Mouse (Mus musculus) ZHBTc4 (cell line): ENCODE data around the gene Pik3r2.
"Not testable (repeated sequence)": the region's sequence is repeated elsewhere in the genome, so short reads cannot be mapped to it uniquely, and the experiment has no call there.

Experiments
- DNase-seq: peaks from one replicate; pipeline ENCODE4 v3.0.0-alpha.2; 2011; ENCODE audit warnings: low read depth, low spot score

Pik3r2 gene

DNA sequence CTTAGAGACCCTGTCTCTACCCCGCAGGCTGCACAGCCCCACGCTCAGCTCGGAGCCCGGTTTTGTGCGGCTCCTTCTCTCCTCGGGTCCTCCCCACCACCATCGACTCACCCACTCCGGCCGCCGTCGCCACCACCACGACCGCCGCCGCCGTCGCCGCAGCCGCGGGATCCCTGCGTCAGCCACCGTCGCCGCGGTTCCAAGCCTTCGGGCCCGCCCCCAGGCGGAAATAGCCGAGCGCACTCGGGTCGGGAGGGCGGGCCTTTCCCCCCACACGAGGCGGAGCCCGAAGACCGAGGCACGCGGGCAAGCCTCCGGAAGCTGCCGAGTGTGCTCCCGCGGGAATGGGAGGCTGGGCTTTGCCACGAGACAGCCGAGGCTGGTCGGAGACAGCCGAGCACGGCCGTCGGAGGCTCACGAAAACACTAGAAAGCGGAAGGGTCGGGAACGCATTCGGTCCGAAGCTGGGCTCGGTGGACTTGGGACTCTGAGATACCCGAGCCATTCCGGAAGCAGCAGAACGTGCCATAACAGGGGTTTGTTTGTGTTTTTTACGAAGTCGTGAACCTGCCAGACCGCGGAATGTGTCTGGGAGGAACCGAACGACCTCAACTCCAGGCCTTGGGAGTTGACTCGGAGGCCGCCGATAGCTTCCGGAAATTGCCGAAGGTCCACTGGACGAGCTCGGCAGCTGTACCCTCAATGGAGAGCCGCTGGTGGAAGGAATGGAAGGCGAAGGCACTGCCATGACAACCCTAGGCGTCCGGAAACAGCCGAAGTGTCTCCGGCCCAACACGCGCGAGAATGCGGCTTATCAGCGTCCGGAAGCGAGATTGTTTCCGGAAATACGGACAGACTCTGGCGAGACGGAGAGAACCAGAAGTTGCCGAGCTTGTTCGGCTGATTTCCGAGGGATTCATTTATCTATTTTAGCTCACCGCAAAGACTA lies at the start of gene Pik3r2:
TSS of gene Pik3r2 (minus strand) at position 218 of the 949 bp plus-strand sequence.
- DNase-seq, result peak; percentile 98

DNA sequence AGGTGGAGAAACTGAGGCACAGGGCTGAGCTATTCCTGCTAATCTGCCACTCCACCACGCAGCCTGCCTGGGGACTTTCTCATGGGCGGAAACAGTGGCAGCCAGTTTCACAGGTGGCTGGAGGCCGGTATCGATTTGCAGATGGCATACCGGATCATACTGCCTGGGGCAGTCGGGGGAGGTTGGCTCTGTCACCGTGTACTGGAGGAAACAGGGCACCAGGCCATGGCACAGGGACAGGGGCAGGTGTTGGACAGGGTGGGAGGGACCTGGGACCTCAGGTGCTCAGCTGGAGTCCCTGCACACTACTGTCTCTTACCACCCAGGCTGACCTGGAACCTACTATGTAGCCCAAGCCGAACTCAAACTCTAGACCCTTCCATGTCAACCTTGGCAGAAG lies 49.3 kb upstream of the Pik3r2 start:
- no peak for DNase-seq

DNA sequence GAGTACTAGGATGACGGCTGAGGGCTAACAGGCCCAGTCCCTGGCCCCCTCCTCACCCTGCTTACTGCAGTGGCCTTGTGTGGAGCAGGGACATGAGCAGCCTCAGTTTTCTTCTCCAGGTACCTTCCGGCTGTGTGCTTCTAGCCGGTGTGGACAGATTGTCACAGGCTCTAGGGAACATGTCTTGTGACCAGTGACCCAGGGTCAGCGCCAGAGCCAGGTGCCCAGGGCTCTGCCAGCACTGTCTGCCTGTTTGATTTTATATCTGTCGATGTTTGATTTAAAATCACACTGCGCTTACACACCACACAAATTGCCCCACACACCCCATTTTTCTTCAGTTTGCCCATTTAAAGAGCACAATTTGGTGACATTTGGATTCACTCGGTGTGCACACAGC lies 47.3 kb upstream of the Pik3r2 start:
- no peak for DNase-seq

DNA sequence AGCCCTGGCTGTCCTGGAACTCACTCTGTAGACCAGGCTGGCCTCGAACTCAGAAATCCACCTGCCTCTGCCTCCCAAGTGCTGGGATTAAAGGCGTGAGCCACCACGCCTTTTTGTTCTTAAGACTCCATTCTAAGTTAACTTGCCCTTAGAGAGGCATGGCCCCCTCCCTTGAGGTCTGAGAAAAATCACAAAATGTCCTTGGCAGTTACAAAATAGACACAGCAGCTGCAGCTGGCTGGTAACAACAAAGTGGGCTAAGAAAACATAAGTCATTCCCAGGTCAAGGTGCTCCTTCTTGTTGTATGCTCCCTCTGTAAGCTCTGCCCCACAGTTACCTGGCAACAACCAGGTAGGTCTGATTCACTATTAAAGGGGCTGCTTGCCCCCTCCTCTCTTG lies 46.1 kb upstream of the Pik3r2 start:
- DNase-seq, result not testable (repeated sequence)

DNA sequence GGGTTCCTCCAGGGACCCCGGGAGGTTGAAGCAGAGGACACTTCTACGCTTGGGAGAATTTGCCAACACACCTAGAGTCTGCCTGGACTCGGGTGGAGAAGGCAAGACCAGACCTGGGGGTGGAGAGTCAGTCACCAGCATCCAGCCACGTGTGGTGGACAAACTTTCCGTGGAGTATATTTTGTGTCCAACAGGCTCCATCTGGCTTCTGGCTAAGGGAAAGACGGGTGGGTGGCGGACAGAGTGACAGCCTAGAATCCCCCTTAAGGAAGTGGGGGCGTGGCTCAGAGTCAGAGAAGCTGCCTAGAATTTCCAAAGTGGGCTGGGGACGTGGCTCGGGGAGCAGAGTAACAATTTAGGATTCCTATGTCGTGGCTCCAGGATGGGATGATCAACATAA lies 45.5 kb upstream of the Pik3r2 start:
- no peak for DNase-seq

DNA sequence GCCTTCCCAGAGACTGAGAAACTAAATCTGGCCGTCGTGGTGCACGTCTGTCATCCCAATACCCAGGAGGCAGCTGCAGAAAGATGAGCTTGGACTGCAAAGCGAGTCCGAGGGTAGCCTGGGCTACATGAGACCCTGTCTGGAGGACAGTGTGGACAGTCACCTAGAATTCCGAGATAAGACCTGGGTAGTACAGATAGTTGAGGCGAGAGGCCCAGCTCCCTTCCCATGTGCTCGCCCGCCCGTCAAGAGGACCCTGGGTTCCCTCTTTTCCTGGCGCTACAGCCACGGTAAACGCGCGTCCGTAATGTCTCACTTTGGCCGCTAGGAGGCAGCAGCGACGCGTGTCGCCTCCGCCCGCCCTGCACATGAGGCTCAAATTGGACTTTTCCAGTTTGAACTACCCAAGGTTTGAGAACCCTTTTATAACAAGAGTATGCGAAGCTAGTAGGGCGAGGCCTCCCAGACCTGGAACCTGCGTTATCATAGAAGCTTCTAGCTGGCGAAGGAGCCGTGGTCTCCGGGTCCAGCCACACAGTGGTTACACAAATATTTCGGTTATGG lies 45.0 kb upstream of the Pik3r2 start:
- DNase-seq, result peak; percentile 91

DNA sequence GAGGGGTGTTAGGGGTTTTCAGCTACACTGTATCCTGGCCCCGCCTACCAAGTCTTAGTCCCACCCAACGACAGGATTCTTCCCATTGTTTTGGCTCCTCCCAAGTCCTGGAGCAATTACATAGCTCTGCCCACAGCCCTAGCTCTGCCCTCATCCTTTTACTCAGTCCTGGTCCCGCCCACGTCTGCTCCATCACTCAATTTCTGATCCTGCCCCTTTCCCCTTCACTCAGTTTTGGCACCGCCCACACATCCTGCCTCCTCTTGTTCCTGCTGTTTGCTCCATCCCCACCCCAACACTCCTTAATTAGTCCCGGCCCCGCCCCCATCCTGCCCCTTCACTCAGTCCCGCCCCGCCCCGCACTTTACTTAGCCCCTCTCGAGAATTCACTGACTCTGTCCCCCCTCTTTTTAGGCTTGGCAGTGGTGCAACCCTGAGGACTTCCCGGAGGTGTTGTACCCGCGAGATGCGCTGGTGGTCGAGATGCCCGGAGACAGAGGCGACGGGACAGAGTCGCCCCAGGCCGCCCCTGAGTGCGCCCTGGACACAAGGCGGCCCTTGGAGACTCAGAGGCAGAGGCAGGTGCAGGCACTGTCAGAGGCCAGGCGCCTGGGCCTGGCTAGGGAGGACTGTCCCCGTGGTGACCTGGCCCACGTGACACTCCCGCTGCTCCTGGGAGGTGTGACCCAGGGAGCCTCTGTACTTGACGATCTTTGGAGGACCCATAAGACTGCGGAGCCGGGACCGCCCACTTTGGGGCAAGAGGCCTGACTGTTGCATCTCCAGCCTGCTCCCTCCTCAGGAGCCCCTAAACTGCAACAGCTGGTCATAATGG lies 43.8 kb upstream of the Pik3r2 start:
- DNase-seq, result peak; percentile 98

DNA sequence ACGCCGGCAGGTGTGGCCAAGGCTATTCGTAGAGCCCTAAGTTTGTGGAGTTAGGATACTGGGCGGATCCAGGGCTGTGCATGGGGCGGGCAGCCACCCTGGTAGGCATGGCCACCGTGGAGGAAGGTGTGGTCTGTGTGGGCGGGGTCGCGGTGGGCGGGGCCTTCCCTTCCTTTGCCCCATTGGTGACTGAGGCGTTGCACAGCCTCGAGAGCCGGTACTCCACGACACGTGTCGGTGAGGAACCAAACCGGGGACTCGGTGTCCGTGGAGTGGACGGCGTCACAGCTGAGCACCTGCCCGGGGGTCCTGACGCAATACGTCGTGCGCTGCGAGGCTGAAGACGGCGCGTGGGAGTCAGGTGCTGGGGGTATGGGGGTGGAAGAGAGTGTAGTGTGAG lies 40.2 kb upstream of the Pik3r2 start:
- DNase-seq, result peak; percentile 78

DNA sequence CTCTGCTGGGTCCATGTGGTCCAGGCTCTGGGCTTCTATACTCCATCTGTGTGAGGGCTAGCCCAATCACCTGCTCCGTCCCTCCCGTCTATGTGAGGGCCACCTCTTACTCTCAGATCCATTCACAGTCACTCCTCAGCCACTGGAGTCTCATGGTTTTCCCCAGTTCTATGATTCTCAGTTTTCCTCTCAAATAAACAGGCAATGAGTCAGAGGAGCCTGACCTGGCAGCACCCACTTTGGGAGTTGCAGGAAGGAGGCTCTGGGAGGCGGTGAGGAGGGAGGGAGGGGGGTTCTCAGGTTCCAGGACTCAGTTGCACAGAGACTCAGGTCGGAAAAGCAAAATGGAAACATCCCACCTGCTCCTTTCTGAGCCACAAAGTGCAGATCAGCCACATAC lies 36.4 kb upstream of the Pik3r2 start:
- DNase-seq, result no peak

DNA sequence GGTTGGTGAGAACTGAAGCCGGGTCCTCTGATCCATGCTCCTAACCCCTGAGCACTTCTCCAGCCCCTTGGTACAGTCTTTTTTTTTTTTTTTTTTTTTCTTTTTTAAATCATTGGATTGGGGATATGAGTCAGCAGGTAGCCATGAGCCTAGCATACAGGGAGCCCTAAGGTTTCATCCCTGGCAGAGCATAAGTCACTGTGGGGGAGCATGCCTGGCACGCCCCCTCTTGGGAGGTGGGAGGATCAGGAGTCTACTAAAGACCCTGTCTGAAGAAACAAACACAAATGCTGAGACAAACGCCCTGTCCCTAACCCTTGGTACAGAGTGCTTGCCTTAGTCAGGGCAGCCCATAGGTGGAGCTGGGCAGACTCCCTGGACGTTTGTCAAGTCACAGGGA lies 35.5 kb upstream of the Pik3r2 start:
- DNase-seq, result no peak

DNA sequence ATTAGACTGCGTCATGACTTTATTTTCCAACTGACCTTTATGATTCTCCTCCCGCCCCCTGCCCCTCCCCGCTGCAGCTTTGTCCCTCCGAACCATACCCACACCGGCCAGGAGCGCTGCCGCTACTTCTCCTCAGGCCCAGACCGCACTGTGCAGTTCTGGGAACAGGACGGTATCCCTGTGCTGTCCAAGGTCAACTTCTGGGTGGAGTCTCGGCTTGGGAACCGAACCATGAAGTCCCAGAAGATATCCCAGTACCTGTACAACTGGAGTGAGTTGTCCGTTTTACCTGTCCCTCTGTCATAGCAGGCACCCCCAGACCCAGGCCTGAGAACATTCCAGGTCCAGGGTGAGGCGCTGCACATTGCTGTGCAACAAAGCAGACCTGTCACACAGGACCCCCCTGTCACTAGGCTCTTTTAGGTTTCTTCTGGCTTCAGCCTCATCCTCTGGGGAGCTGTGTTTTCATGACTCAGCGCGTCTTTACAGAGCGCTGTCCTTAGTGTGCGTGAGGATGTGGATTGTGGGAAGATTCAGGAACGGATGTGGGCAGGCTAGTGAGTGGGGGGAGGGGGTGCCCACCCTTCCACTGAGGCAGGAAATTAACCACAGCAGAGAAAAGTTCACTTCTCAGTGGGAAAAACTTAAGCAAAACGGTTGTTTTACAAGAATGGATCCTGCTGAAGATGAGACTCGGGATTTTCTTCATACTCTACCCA lies 34.6 kb upstream of the Pik3r2 start:
- peak; percentile 60 for DNase-seq

DNA sequence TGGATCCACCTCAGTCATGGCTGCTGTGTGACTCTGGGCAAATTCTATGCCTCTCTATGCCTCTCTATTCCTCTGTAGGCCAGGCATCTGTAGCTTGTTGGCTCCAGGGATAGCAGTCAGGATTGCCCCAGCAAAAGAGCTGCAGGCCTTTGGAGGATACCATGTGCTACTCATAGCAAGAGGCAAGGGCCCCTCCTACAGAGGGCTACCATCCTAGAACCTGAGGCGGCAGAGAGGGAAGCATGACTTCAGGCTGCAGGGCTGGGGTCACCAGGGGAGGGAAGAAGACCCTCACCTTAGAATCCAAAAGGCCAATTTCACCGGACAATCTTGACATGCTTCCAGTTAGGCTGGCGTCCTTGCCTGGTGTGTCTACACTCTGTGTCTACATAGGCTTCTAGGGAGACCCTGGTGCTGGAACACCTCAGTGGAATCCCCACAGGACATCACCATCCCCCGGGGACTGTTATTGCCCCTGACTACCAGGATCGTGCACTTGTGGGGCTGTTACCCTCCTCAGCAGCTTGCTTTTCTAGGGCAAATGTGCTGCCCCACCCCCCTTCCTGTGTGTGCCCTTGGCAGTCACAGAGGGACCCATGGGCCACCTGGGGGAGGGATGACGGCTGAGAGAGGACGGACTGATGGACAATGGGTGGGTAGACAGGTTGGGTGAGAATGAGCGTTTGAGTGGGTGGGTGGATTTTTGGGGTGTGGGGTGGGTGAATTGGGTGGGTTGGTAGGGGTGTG lies 32.6 kb upstream of the Pik3r2 start:
- DNase-seq, result no peak

DNA sequence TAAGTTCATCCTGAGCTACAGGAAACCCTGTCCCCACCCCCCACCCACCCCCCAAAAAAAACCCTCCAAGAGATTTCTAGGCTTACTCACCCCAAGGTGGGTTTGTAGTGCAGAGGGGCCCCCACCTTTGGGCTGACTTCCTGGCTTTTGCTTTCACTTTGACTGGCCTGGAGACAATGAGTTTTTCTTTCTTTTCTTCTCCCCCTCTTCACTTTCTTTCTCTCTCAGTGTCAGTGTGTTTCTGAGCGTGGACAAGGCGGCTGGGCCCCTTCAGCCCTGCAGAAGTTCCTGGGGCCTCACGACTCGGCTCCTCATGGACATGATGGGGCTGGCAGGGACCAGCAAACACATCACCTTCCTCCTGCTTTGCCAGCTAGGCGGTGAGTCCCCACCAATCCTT lies 31.7 kb upstream of the Pik3r2 start, which contains the start of gene Il12rb1:
TSS of gene Il12rb1 (plus strand) at position 211 of the 400 bp plus-strand sequence.
- DNase-seq, result no peak

DNA sequence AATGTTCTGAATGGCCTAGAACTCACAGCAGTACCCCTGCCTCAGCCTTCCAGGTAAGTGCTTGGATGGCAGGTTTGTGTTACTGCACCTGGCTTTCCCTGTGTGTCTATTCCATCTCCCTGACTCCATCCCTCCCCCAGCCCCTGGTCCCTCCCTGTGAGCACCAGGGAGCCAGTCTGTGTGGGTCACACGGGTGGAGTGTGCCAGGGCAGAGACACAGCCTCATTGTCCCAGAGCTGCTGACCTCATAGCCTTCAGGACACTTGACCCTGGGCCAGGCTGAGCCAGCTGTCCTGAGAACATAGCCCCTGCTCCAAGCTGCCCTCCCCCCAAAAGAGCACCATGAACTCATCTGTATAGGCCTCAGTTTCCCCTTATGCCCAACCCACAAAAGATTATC lies 30.8 kb upstream of the Pik3r2 start:
- no peak for DNase-seq

DNA sequence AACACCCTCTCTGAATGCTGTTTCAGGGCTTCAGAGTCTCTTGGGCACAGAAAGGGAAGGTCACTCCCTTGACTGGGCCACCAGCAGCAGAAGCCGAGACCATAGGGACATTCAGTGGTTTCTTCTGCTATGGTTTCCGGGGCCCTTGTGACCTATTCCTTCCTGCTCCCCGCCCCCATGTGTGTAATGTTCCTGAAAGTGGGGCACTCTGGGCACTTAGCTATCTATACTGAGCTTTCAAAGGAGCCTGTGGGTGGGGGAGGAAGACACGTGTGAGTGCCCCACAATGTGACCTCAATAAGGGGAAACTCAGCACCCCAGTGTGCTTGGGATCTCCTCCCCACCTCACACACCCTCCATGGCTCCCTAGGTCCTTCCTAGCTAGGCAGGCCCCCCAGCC lies 30.0 kb upstream of the Pik3r2 start:
- no peak for DNase-seq

DNA sequence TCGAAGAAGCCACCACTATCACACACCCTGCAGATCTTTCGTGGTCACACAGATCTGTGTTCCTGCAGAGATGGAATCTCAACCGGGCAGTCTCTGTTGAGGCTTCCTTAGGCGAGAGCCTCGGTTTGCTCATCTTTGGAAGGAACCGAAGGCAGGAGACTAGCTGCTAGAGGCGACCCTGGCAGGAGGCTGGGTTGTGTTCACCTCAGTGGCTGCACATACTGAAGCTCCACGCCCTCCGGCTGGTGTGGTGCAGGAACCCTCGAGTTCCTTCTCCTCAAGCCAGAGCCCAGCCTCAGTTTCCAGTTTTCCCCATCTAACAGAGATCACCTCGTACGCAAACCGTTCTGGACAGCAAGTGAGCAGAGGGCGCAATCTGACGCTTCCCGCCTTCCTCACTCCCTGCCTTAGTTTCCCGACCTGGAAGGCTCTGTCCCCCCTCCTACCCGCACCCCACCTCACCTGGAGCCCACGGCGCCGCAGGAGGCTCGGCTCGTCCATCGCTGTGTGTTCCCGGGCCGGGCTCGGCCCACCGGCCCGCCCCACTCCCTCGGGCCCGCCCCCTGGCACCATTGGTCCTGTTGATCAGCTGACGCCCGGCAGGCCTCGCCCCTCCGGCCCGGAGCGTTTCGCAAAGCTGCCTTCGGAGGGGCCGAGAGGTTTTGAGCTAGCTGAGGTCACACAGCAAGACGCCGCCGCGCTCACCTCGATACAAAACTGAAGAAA lies 28.1 kb upstream of the Pik3r2 start, which contains the start of gene Mast3:
TSS of gene Mast3 (minus strand) at position 574 of the 726 bp plus-strand sequence.
- DNase-seq, result peak; percentile 93

DNA sequence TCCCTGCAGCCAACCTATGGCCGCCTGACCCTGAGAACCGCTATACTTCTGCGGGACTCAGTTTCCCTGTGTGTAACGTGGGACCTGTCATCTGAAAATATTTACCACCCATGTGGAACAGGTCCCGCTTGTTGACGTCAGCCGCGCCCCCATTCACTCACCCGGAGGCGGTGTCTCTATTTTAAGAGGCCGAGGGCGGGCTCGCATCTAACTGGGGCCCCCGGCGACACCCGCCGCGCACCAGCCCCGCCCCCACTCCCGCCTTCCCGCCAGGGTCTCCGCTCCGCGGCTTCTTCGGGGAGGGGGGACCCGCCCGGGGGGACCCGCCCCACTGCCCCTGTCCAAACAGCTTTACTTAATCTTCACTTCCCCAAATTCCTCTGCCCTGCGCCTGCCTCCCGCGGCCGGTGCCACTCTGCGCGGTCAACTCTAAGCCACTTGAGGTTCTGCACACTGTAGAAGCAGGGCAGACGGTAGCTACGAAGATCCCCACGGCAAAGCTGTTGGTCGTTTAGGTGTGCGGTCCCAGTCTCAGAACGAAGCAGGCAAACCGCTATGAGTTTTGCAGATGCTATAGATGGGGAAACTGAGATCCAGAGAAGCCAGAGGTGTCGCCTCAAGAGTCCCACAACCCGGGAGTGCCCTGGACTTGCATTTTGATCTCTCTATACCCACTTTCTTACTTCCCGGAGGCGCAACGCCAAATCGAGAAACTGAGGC lies 27.4 kb upstream of the Pik3r2 start:
- no peak for DNase-seq

DNA sequence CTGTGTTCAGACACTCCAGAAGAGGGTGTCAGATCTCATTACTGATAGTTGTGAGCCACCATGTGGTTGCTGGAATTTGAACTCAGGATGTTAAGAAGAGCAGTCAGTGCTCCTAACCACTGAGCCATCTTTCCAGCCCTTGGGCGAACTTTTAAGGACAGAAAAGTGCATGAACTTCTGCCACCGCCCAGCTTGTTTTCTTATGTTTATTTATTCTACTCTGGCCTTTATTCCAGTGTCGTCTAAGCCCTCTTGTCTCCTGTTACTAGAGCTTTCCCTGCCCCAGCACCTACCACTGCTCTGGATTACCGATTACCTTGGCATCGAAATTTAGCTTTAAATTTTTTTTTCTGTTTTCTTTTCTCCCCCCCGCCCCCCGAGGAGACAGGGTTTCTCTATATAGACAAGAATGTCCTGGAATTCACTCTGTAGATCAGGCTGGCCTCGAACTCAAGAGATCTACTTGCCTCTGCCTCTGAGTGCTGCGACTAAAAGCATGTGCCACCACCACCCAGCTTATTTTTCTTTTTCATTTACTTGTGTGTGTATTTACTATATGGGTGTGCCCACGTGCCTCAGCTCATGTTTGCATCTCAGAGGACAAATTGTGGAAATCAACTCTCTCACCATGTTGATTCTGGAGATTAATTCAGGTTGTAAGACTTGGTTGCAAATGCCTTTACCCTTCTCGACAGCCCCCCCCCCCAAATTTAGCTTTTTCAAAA lies 26.4 kb upstream of the Pik3r2 start:
- peak; percentile 84 for DNase-seq

DNA sequence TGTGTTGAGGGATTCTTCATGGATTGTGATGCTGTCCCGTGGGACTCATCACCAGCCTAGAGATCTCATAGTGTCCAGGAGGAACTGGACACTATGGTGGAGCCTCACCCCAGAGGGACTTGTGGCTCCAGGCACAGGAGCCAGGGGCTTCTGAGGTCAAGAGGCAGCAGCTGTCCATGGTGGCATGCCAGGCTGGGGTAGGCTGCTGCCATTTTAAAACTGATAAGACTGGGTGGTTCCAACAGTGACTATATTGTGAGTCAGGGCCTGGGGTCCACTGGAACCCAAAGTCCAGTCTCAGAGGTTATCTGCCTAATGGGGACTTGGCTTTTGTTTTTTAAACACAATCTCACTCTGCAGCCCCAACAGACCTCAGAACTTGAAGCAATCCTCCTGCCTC lies 25.3 kb upstream of the Pik3r2 start:
- DNase-seq, result no peak
